Mouse (Mus musculus) neural tube, embryonic 15.5 days (tissue): Measurements from ENCODE around the gene Ptrh2. TPM values are rescaled to one million over a fixed set of nuclear protein-coding genes. Genes with fewer than 3 reads are reported as not detected.

Source experiments
- ATAC-seq: fragments of 200-750 bp; cut with Nextera tagmentation; 2 replicates; pipeline ENCODE4 v1.8.0; 2017; ENCODE audit warnings: mild to moderate bottlenecking, moderate TSS enrichment, moderate library complexity; ENCODE audit not compliant: low FRiP score
- H3K27ac ChIP-seq: fragments of 300-500 bp; sonication (generic); replicated peaks from 2 replicates; pipeline ENCODE4 v1.5.1; 2015; ENCODE audit warnings: mild to moderate bottlenecking, inconsistent platforms
- H3K27me3 ChIP-seq: fragments of 300-500 bp; sonication (generic); replicated peaks from 2 replicates; pipeline ENCODE4 v1.6.1; 2015; ENCODE audit warnings: inconsistent platforms
- H3K36me3 ChIP-seq: fragments of 300-500 bp; sonication (generic); 2 replicates; pipeline ENCODE4 v1.6.1; 2015; ENCODE audit warnings: inconsistent platforms
- H3K4me1 ChIP-seq: fragments of 300-500 bp; sonication (generic); 2 replicates; pipeline ENCODE4 v1.6.1; 2015; ENCODE audit warnings: inconsistent platforms
- H3K4me2 ChIP-seq: fragments of 300-500 bp; sonication (generic); 2 replicates; pipeline ENCODE4 v1.6.1; 2015; ENCODE audit warnings: inconsistent platforms, mild to moderate bottlenecking, moderate library complexity
- H3K4me3 ChIP-seq: fragments of 300-500 bp; sonication (generic); replicated peaks from 2 replicates; pipeline ENCODE4 v1.5.1; 2015; ENCODE audit warnings: mild to moderate bottlenecking, inconsistent platforms
- H3K9ac ChIP-seq: fragments of 300-500 bp; sonication (generic); replicated peaks from 2 replicates; pipeline ENCODE4 v1.6.1; 2015; ENCODE audit warnings: mild to moderate bottlenecking, inconsistent platforms
- H3K9me3 ChIP-seq: fragments of 300-500 bp; sonication (generic); replicated peaks from 2 replicates; pipeline ENCODE4 v1.6.1; 2016; ENCODE audit warnings: inconsistent platforms
- WGBS: fragments of 180-500 bp; shearing (Covaris S2); methylation state at CpG from one replicate; pipeline ENCODE4 v1.1.7; 2015; ENCODE audit warnings: mixed read lengths; 5-methylcytosine and 5-hydroxymethylcytosine counted together
- polyA plus RNA-seq: library from polyadenylated mRNA; unstranded; fragments of >200 nt; fragmentation: Nextera tagmentation; extraction: Ambion mirVana; gene quantifications from 2 replicates; pipeline ENCODE4 v1.2.1, GENCODE M21; 2015

Gene Ptrh2
- polyA plus RNA-seq, 1 experiment from 2014 or later = 30.9 TPM

- WGBS = 37% methylated on average over 3 of the region's 3 CpGs
- Histone ChIP-seq H3K4me3 (no peak overlapping the region), H3K9me3 (no peaks in the 10 kb centered on the region), H3K27me3 (no peaks in the 10 kb centered on the region), H3K4me1 (no peaks in the 10 kb centered on the region), H3K9ac (no peak overlapping the region), H3K4me2 (no peak overlapping the region), H3K27ac (no peak overlapping the region), H3K36me3 (no peaks in the 10 kb centered on the region)
- ATAC-seq = no peak
These were observed 30.3 kb upstream of the Ptrh2 start for GRCm38 (mm10) chr11:86653446-86653845.

GRCm38 (mm10) chr11:86654096-86654495 is 29.7 kb upstream of the Ptrh2 start:
- no peak overlapping the region for H3K9ac ChIP-seq
- H3K4me2 ChIP-seq = no peak overlapping the region
- 92% methylated on average over 4 of the region's 4 CpGs for WGBS
- H3K9me3 ChIP-seq = no peaks in the 10 kb centered on the region
- H3K27ac ChIP-seq = no peak overlapping the region
- no peaks in the 10 kb centered on the region for H3K4me1 ChIP-seq
- no peak overlapping the region for H3K4me3 ChIP-seq
- no peaks in the 10 kb centered on the region for H3K36me3 ChIP-seq
- H3K27me3 ChIP-seq = no peaks in the 10 kb centered on the region
- no peak for ATAC-seq

- 57% methylated on average over 1 of the region's 1 CpGs for WGBS
- no peak for ATAC-seq
- Histone ChIP-seq H3K27me3 (no peaks in the 10 kb centered on the region), H3K4me2 (no peak overlapping the region), H3K9ac (no peak overlapping the region), H3K4me3 (no peak overlapping the region), H3K9me3 (no peaks in the 10 kb centered on the region), H3K27ac (no peak overlapping the region), H3K4me1 (no peaks in the 10 kb centered on the region), H3K36me3 (peaks cover 3% of the 10 kb centered on the region; the same call in 1 of the 2 replicates)
These were observed 28.1 kb upstream of the Ptrh2 start for GRCm38 (mm10) chr11:86655671-86656070.

- WGBS = 94% methylated on average over 4 of the region's 4 CpGs
- H3K27ac ChIP-seq = no peak overlapping the region
- no peaks in the 10 kb centered on the region for H3K4me1 ChIP-seq
- H3K27me3 ChIP-seq = no peaks in the 10 kb centered on the region
- no peak overlapping the region for H3K9ac ChIP-seq
- H3K4me3 ChIP-seq = no peak overlapping the region
- peaks cover 7% of the 10 kb centered on the region; the same call in 1 of the 2 replicates for H3K36me3 ChIP-seq
- no peak overlapping the region for H3K4me2 ChIP-seq
- no peaks in the 10 kb centered on the region for H3K9me3 ChIP-seq
- ATAC-seq = no peak
These were observed 26.8 kb upstream of the Ptrh2 start for GRCm38 (mm10) chr11:86656849-86657567.

- H3K36me3 ChIP-seq = peaks cover 14% of the 10 kb centered on the region
- no peak for ATAC-seq
These were observed 25.9 kb upstream of the Ptrh2 start for GRCm38 (mm10) chr11:86657863-86658262.

GRCm38 (mm10) chr11:86662986-86663895 is 20.5 kb upstream of the Ptrh2 start:
- Histone ChIP-seq H3K4me2 (no peak overlapping the region), H3K9ac (no peak overlapping the region), H3K27me3 (no peaks in the 10 kb centered on the region), H3K4me1 (no peaks in the 10 kb centered on the region), H3K27ac (no peak overlapping the region), H3K4me3 (no peak overlapping the region), H3K36me3 (peaks cover 35% of the 10 kb centered on the region), H3K9me3 (no peaks in the 10 kb centered on the region)
- 94% methylated on average over 8 of the region's 8 CpGs for WGBS
- no peak for ATAC-seq

More at GRCm38 (mm10) chr11:86657863-86658262, 25.9 kb upstream of the Ptrh2 start:
- Histone ChIP-seq H3K4me2 (no peak overlapping the region), H3K4me3 (no peak overlapping the region), H3K9me3 (no peaks in the 10 kb centered on the region), H3K27me3 (no peaks in the 10 kb centered on the region), H3K27ac (no peak overlapping the region), H3K4me1 (no peaks in the 10 kb centered on the region), H3K9ac (no peak overlapping the region)

GRCm38 (mm10) chr11:86663977-86664376 is 19.8 kb upstream of the Ptrh2 start:
- Histone ChIP-seq H3K27me3 (no peaks in the 10 kb centered on the region), H3K27ac (no peak overlapping the region), H3K9me3 (no peaks in the 10 kb centered on the region), H3K9ac (no peak overlapping the region), H3K4me3 (no peak overlapping the region), H3K36me3 (peaks cover 35% of the 10 kb centered on the region), H3K4me2 (no peak overlapping the region), H3K4me1 (no peaks in the 10 kb centered on the region)
- ATAC-seq = no peak

GRCm38 (mm10) chr11:86664406-86664805 is 19.4 kb upstream of the Ptrh2 start:
- Histone ChIP-seq H3K4me1 (no peaks in the 10 kb centered on the region), H3K36me3 (peaks cover 35% of the 10 kb centered on the region), H3K9ac (no peak overlapping the region), H3K9me3 (no peaks in the 10 kb centered on the region), H3K27ac (no peak overlapping the region), H3K4me3 (no peak overlapping the region), H3K4me2 (no peak overlapping the region), H3K27me3 (no peaks in the 10 kb centered on the region)
- ATAC-seq = no peak
- 90% methylated on average over 3 of the region's 3 CpGs for WGBS

- Histone ChIP-seq H3K36me3 (peaks cover 23% of the 10 kb centered on the region), H3K27me3 (no peaks in the 10 kb centered on the region), H3K27ac (no peak overlapping the region), H3K9me3 (no peaks in the 10 kb centered on the region), H3K9ac (no peak overlapping the region), H3K4me2 (no peak overlapping the region), H3K4me1 (no peaks in the 10 kb centered on the region), H3K4me3 (no peak overlapping the region)
- WGBS = 94% methylated on average over 2 of the region's 2 CpGs
- no peak for ATAC-seq
These were observed 16.2 kb upstream of the Ptrh2 start for GRCm38 (mm10) chr11:86667553-86667952.

- no peak overlapping the region for H3K9ac ChIP-seq
- H3K4me2 ChIP-seq = no peak overlapping the region
- WGBS = 98% methylated on average over 3 of the region's 3 CpGs
- peaks cover 21% of the 10 kb centered on the region for H3K36me3 ChIP-seq
- H3K4me1 ChIP-seq = no peaks in the 10 kb centered on the region
- no peak for ATAC-seq
- no peak overlapping the region for H3K27ac ChIP-seq
- no peak overlapping the region for H3K4me3 ChIP-seq
- H3K27me3 ChIP-seq = no peaks in the 10 kb centered on the region
- no peaks in the 10 kb centered on the region for H3K9me3 ChIP-seq
These were observed 15.6 kb upstream of the Ptrh2 start for GRCm38 (mm10) chr11:86668169-86668568.

- no peak overlapping the region for H3K4me2 ChIP-seq
- no peak overlapping the region for H3K27ac ChIP-seq
- ATAC-seq = no peak
- H3K36me3 ChIP-seq = no peaks in the 10 kb centered on the region
- no peaks in the 10 kb centered on the region for H3K9me3 ChIP-seq
- no peaks in the 10 kb centered on the region for H3K27me3 ChIP-seq
- WGBS = 73% methylated on average over 3 of the region's 3 CpGs
- no peak overlapping the region for H3K9ac ChIP-seq
- no peak overlapping the region for H3K4me3 ChIP-seq
- no peaks in the 10 kb centered on the region for H3K4me1 ChIP-seq
These were observed 12.6 kb upstream of the Ptrh2 start for GRCm38 (mm10) chr11:86671041-86671675.
